Mouse (Mus musculus) liver, postnatal 0 days (tissue): ENCODE results near the gene Kcnq4. TPM values are rescaled to one million over a fixed set of nuclear protein-coding genes. Genes with fewer than 3 reads are reported as not detected.

ENCODE experiments used
- ATAC-seq: fragments of 200-750 bp; cut with Nextera tagmentation; 2 replicates; pipeline ENCODE4 v1.8.0; 2017; ENCODE audit warnings: mild to moderate bottlenecking, moderate library complexity
- DNase-seq: peaks from one replicate; pipeline ENCODE4 v3.0.0-alpha.2; 2016
- H3K27ac ChIP-seq: fragments of 300-500 bp; sonication (generic); 2 replicates; pipeline ENCODE4 v1.5.1; 2014; ENCODE audit warnings: antibody characterized with exemption, moderate library complexity, mild to moderate bottlenecking, low read depth
- H3K27me3 ChIP-seq: fragments of 300-500 bp; sonication (generic); 2 replicates; pipeline ENCODE4 v1.6.1; 2014; ENCODE audit warnings: low read length, control low read depth, mixed read lengths; ENCODE audit not compliant: insufficient read depth
- H3K36me3 ChIP-seq: fragments of 300-500 bp; sonication (generic); replicated peaks from 2 replicates; pipeline ENCODE4 v1.6.1; 2014; ENCODE audit warnings: mild to moderate bottlenecking, control low read depth, low read length, moderate library complexity, mixed read lengths; ENCODE audit not compliant: insufficient read depth
- H3K4me1 ChIP-seq: fragments of 300-500 bp; sonication (generic); 2 replicates; pipeline ENCODE4 v1.6.1; 2014; ENCODE audit warnings: antibody characterized with exemption, mild to moderate bottlenecking, control low read depth; ENCODE audit not compliant: insufficient read depth
- H3K4me2 ChIP-seq: fragments of 300-500 bp; sonication (generic); 2 replicates; pipeline ENCODE4 v1.6.1; 2014; ENCODE audit warnings: low read depth, mild to moderate bottlenecking, low read length, moderate library complexity, mixed read lengths
- H3K4me3 ChIP-seq: fragments of 300-500 bp; sonication (generic); 2 replicates; pipeline ENCODE4 v1.5.1; 2014; ENCODE audit warnings: low read depth, low read length
- H3K9ac ChIP-seq: fragments of 300-500 bp; sonication (generic); replicated peaks from 2 replicates; pipeline ENCODE4 v1.6.1; 2014; ENCODE audit warnings: mild to moderate bottlenecking, moderate library complexity
- H3K9me3 ChIP-seq: fragments of 300-500 bp; sonication (generic); 2 replicates; pipeline ENCODE4 v1.6.1; 2016; ENCODE audit warnings: mild to moderate bottlenecking, control low read depth, low read length, mixed read lengths
- CTCF ChIP-seq: sonication (generic); IDR thresholded peaks from 2 replicates; pipeline ENCODE4 v1.5.1; 2016; ENCODE audit warnings: antibody characterized with exemption, low read depth
- EP300 ChIP-seq: IDR thresholded peaks from 2 replicates; pipeline ENCODE4 v1.6.1; 2016; ENCODE audit warnings: antibody characterized with exemption, low read depth, mild to moderate bottlenecking
- WGBS: fragments of 180-500 bp; shearing (Covaris S2); extraction: QIAGEN DNeasy Blood & Tissue Kit; methylation state at CpG from one replicate; pipeline ENCODE4 v1.1.7; 2014; ENCODE audit not compliant: insufficient replicate concordance; 5-methylcytosine and 5-hydroxymethylcytosine counted together
- polyA plus RNA-seq: library from polyadenylated mRNA; unstranded; fragments of >200 nt; fragmentation: Nextera tagmentation; extraction: Ambion mirVana; gene quantifications from 2 replicates; pipeline ENCODE4 v1.2.1, GENCODE M21; 2015

Kcnq4 gene
- polyA plus RNA-seq, 1 experiment from 2014 or later = 0.20 TPM

DNA sequence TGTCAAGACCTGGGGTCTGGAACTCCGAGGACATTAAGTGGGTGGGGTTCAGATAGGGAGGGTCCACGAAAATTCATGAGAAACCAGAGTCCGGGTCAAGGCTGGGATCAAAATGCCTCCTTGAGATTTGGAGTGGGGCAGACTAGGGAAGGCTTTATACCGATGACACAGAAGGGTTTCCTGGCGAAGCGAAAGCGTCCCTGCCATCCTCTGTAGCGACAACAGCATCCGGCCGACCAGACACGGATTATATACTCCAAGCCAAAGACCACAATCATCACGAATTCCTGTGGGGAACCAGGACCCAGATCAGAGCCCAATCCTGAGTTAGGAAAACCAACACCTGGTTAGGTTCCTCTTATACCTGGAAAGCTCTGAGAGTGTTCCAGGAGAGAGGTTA is 31.6 kb downstream of the Kcnq4 start:
- H3K9ac ChIP-seq = no peak overlapping the region
- no peak for ATAC-seq
- H3K27ac ChIP-seq = no peak overlapping the region
- DNase-seq = no peak
- H3K4me3 ChIP-seq = peak overlapping the region; percentile 28; the same call in 1 of the 2 replicates
- H3K27me3 ChIP-seq = peaks cover 27% of the 10 kb centered on the region
- H3K9me3 ChIP-seq = no peaks in the 10 kb centered on the region
- TF ChIP-seq EP300 (no peak), CTCF (no peak)
- no peaks in the 10 kb centered on the region for H3K36me3 ChIP-seq
- peaks cover 8% of the 10 kb centered on the region for H3K4me1 ChIP-seq
- H3K4me2 ChIP-seq = peak overlapping the region; percentile 58
- 13% methylated on average over 12 of the region's 12 CpGs for WGBS

DNA sequence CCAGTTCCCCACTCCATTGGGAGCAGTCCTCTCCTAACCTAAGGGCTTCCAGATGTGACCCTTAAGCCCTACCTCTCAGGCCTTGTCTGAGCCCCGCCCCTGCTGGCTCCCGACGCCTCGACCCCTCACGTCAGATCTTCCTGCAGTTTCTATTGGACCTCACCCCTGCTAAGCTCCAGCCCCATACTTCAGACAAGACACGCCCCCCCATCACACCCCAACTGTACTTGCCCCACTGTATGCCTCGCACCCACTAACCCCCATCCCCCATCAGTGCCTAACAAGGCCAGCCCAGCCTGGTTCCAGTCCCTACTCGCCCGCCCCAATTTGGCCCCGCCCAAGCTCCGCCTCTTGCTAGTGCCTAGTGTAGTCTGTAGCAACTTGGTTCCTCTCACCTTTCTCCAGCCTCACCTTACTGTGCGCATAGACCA is 32.3 kb downstream of the Kcnq4 start:
- ATAC-seq = peak; percentile 44
- Histone ChIP-seq H3K9me3 (no peaks in the 10 kb centered on the region), H3K27ac (no peak overlapping the region), H3K27me3 (peaks cover 27% of the 10 kb centered on the region), H3K4me1 (peaks cover 8% of the 10 kb centered on the region), H3K9ac (no peak overlapping the region), H3K4me2 (peak overlapping the region; percentile 58), H3K4me3 (peak overlapping the region; percentile 28; the same call in 1 of the 2 replicates), H3K36me3 (no peaks in the 10 kb centered on the region)
- WGBS = 0% methylated on average over 12 of the region's 12 CpGs
- no peak for TF ChIP-seq EP300
- no peak for TF ChIP-seq CTCF
- DNase-seq = peak; percentile 74

DNA sequence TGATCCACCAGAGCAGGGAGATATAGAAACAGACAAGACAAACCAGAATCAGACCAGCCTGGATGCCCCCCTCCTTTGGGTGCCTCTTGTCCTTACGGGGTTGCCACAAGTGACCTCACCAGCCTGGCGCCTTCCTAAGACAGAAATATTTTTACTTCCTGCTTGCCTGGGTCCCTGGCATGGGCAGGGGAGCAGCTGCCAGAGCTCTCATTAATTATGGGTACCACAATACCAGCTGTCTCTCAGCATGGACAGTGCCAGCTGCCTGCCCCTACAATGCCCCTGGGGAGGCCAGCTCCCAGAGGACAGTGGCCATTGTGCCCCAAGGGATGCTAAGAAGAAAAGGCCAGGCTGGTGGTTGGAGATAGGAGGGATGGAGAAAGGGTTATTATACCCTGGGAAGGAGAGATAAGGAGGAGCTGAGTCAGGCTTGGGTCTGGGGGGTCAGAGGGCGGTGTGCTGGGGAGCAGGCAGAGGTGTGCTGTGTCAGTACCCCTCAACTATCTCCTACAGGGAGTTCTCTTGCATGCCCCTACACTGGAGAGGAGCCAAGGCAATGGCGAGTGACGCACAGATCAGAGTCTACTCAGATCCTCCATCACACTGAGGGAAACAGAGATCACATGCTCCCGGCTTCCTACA is 34.4 kb downstream of the Kcnq4 start:
- no peaks in the 10 kb centered on the region for H3K36me3 ChIP-seq
- ATAC-seq (no peak), DNase-seq (no peak)
- peaks cover 28% of the 10 kb centered on the region for H3K27me3 ChIP-seq
- no peak for TF ChIP-seq CTCF
- TF ChIP-seq EP300 = no peak
- H3K9ac ChIP-seq = no peak overlapping the region
- H3K27ac ChIP-seq = no peak overlapping the region
- 54% methylated on average over 6 of the region's 6 CpGs for WGBS
- H3K4me2 ChIP-seq = no peak overlapping the region
- H3K4me3 ChIP-seq = no peak overlapping the region
- H3K4me1 ChIP-seq = peaks cover 8% of the 10 kb centered on the region
- no peaks in the 10 kb centered on the region for H3K9me3 ChIP-seq

DNA sequence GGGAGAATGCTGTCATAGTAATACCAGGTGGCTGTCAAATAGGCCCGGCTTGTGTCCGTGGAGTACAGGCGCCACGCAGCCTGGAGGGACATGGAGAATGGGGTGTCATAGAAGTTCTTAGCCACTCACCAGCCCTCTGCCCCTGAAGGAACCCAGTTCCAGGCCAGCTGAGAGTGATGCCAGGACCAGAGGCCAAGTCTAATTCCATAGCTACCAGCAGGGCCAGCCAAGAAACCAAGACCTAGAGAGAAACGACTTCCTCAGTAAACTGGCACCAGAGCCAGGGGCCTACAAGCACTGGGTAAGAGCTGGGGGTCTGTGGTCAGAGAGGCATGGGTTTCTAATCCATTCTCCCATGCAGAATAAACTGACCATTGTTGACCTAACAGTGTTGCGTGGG is 35.4 kb downstream of the Kcnq4 start:
- no peak for DNase-seq
- H3K9ac ChIP-seq = no peak overlapping the region
- H3K27me3 ChIP-seq = peaks cover 25% of the 10 kb centered on the region
- WGBS = 84% methylated on average over 6 of the region's 6 CpGs
- H3K4me1 ChIP-seq = peaks cover 8% of the 10 kb centered on the region
- TF ChIP-seq CTCF (no peak), EP300 (no peak)
- no peak overlapping the region for H3K27ac ChIP-seq
- H3K4me3 ChIP-seq = no peak overlapping the region
- H3K36me3 ChIP-seq = no peaks in the 10 kb centered on the region
- no peak overlapping the region for H3K4me2 ChIP-seq
- no peaks in the 10 kb centered on the region for H3K9me3 ChIP-seq
- no peak for ATAC-seq

DNA sequence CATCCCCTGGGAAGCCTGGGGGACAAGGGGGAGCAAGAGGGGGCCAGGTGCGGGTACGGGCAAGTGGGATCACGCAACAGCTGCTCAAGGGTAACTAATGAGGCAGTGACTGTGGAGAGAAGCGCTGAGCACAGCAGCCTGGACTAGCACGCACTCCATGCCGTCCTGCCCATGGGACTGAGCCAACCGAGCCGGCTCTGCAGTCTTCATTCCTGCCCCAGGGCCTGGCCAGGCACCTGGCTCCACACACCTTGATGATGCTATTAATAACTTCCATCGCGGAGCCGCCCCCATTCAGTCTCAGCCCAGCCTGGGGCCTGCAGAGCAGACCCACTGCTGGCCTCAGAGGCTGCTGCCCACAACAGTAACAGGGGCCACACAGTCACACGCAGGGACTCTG is 36.2 kb downstream of the Kcnq4 start:
- Histone ChIP-seq H3K9me3 (no peaks in the 10 kb centered on the region), H3K27me3 (peaks cover 17% of the 10 kb centered on the region; the same call in 1 of the 2 replicates), H3K27ac (no peak overlapping the region), H3K9ac (no peak overlapping the region), H3K4me2 (no peak overlapping the region), H3K4me3 (no peak overlapping the region), H3K4me1 (peaks cover 8% of the 10 kb centered on the region), H3K36me3 (no peaks in the 10 kb centered on the region)
- ATAC-seq = no peak
- WGBS = 75% methylated on average over 12 of the region's 12 CpGs
- DNase-seq = no peak
- TF ChIP-seq EP300 = no peak
- TF ChIP-seq CTCF = no peak

DNA sequence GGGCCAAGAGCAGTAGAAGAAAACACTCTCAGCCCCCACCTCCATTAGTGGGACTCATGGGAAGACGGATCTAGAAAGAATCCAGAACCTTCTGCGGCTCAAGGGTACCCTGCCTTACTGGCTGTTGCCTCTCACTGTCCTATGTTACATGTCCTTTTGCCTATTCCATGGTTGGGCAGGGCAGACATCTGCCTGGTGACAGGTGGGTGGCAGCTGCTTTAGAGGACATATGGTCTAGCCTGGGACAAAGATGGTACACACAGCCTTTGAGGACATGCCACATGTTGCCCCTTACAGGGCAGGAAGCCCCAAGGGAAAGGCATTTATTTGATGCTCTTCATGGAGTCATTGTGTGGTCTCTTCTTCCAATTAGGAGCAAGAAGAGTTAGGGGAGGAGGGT is 45.9 kb downstream of the Kcnq4 start:
- Histone ChIP-seq H3K4me1 (0 out of 2 replicates have a peak, but pooled peaks cover 3% of the 10 kb centered on the region), H3K4me3 (no peak overlapping the region), H3K9me3 (no peaks in the 10 kb centered on the region), H3K9ac (no peak overlapping the region), H3K4me2 (no peak overlapping the region), H3K36me3 (no peaks in the 10 kb centered on the region), H3K27ac (no peak overlapping the region), H3K27me3 (peaks cover 28% of the 10 kb centered on the region)
- TF ChIP-seq CTCF (no peak), EP300 (no peak)
- 71% methylated on average over 2 of the region's 2 CpGs for WGBS
- ATAC-seq (no peak), DNase-seq (no peak)

DNA sequence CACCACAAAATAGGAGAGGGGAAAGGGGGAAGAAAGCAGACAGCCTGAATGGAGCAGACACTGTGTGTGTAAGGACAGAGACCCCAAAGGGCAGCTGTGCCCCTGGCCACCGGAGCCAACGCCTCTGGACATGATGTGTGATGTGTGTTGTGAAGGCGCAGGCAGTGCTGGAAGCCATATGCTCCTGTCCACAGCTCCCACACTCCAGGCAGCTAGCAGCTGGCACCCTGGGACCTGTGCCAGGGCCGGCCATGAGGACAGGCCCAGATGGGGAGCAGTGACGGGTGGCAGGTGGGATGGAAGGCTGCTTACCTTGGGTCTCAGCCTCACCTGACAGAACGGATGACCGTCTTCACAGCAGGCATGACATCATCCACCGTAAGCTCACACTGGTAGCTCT is 46.4 kb downstream of the Kcnq4 start:
- TF ChIP-seq EP300 (no peak), CTCF (no peak)
- 69% methylated on average over 7 of the region's 8 CpGs for WGBS
- no peak for DNase-seq
- ATAC-seq = no peak
- Histone ChIP-seq H3K27me3 (peaks cover 30% of the 10 kb centered on the region), H3K4me2 (no peak overlapping the region), H3K36me3 (no peaks in the 10 kb centered on the region), H3K9me3 (no peaks in the 10 kb centered on the region), H3K4me3 (no peak overlapping the region), H3K9ac (no peak overlapping the region), H3K27ac (no peak overlapping the region), H3K4me1 (0 out of 2 replicates have a peak, but pooled peaks cover 3% of the 10 kb centered on the region)
